Mouse (Mus musculus) lung, postnatal 4 days (tissue): ENCODE data around the gene Ssna1.

Experiments used
- DNase-seq, 2 experiments: peaks; one replicate each; pipeline ENCODE4 v3.0.0; 2021

The Ssna1 gene

DNA sequence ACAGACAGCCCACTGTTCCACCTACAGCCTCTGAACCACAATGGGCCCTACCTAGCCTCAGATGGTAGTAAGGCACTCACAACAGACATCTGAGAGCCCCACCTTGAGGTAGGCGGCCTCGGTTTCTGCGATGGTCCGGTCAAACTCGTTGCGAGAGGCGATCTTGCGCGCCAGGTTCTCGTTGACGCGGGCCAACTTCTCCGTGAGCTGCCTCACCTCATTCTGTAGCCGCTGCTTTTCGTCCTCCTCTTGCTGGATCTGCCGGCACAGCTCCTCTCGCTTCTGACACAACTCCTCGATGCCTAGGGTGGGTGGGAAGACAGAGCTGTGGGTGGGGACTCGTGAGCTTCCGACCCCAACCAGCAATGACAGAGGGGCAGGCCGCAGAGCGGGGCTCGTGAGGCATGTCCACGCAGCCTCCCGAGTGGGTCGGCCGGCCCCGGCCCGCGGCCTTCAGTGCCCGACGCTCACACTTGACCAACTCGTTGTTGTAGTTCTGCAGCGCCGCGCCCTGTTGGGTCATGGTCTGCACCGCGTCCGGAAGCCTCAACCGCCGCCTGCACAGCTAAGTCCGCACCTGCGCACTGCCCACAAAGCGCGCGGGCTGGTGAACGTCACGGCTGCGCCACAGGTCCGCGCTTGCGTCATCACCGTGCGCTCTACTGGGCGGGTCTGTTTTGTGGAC is at the start of gene Ssna1, which contains the start of gene Anapc2:
Gene Ssna1 (minus strand): TSS at position 612 of the 685 bp plus-strand sequence.
Gene Anapc2 (plus strand): TSS at position 652 of the 685 bp plus-strand sequence.
- DNase-seq: peak; percentile 98 to 99

DNA sequence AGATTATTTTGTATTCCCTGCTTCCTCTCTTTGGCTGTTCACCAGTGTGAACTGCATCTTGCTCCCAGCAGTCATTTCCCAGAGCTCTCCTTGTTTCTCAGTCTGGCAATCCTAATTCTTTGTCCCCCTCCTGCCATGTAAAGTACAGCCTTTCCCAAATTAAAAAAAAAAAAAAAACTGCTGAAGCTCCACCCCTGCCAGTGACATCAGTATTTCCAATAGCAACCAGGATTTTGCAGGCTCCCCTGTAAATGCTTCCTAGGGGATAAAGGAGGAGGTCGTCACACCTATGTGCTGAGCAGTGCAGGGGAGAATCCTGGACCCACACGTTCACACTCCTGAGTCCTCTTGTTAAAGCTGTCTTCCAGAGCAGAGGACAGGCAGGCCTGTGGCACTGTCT is 47.8 kb upstream of the Ssna1 start:
- no peak for DNase-seq

DNA sequence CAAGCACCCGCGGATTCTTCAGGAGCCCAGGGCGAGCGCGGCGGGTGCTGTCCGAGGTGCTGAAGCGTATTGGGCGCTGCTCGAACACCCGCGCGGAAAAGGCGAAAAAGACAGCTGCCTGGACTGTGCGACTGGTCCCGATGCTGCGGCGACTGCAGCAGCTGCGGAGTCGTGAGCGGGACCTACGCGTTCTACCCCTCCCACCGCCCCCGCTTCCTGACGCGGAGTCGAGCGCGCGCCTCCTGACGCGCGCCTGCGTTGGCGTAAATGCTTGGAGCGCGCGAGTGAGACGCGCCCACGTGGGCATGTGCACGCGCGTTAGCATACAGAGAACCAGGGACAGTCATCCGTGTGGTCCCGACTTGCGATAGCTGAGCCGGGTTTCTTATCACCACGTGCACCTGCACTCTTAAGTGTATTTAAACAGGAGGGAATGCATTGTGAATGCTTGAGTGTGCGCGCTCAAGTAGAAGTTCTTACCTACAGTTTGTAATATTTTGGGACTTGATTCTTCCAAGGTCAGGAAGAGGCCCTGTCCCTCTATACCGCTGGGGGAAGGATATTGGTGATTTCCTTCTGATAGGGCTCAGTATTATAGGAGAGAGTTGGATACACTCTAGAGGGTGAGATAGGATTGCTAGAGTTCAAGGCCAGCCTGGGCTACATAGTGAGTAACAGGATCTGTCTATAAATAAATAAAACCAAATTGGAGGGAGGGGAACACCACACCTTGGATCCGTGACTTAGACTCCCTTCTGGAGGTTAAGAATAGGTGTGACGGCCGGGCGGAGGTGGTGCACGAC is 46.9 kb upstream of the Ssna1 start, which contains the start of gene Grin1:
Gene Grin1 (minus strand): TSS at position 217 of the 803 bp plus-strand sequence.
- DNase-seq: peak; percentile 66 to 68

DNA sequence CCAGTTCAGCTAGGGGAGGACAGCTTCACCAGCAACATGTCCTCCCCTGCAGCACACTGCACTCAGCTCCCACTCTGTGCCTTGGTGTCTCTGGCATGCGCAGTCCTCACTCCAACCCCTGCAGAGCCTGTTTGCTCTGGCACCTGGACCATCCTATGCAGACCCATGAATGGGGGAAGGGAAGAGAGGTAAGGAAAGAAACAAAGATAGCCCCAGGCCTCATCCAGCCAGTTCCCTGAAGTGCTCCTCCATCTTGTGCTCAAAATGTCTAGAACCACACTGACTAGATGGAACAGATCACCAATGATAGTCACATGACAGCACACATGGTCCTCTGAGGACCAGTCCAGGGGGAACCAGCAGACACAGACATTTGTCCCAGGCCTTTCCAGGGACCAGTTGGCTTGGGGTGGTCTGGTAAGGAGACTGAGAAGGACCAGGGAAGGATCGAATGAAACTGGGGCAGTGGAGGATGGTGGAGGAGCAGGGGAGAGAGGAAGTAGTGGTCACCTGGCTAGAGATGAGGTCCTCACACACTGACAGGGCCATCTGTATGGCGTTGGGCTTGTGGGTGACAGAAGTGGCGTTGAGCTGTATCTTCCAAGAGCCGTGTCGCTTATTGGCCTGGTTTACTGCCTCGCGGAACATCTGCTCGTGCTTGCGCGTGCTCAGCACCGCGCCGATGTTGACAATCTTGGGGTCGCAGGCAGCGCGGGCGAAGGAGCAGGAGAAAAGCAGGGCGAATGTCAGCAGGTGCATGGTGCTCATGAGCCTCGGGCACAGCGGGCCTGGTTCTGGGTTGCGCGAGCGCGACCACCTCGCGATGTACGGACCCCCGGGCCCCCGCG is 46.1 kb upstream of the Ssna1 start:
- DNase-seq: no peak

DNA sequence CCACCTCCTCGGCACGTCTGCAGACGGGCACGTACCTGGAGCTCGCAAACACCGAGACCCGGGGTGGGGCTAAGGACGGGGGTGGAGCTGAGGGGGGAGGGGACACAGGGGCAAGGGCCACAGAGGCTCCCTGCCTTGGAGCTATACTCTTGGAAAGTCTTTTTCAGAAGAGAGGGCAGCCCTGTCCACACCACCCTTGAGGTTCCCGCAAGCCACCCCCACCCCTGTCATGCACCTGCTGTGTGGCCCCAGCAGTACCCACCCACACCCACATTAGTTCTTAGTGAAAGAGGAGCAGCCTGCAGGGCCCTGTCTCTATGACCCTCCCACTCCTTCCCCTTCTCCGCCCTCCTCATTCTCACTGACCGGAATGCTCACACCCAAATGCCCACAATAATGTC is 39.3 kb upstream of the Ssna1 start:
- DNase-seq: no peak

DNA sequence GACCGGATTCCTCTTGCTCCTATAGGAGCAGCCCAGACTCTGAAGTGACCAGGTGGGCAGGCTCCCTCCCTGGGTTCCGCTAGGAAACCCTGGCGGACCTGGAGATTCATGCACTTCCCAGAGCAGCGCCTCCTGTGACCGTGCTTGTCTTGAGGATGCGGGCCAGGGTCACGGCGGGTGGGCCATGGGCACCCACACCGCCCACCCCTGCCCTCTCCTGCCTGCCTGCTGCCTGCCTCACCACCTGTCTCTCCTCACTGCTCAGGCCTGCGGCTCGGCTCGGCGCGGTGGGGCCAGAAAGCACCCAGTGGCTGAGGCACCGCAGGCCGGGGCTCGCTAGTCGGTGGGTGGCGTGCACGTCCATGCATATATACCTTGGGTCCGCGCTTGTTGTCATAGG is 38.7 kb upstream of the Ssna1 start:
- DNase-seq: no peak

DNA sequence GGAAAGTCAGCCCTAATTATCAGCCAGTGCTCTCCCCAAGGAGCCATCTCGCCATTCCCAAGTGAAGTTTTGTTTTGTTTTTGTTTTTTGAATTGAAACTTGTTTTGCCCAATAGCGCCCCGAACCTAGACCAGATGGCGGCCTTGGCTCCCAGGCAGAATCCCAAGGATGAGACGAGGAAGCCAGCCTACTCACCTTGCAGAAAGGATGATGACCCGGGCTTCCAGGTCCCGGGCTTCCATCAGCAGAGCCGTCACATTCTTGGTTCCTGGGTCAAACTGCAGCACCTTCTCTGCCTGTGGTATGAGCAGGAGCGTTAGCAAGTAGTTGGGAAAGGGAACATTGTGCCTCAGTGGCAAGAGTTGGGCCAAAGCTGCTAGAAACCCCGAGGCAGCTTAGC is 37.9 kb upstream of the Ssna1 start:
- no peak for DNase-seq

DNA sequence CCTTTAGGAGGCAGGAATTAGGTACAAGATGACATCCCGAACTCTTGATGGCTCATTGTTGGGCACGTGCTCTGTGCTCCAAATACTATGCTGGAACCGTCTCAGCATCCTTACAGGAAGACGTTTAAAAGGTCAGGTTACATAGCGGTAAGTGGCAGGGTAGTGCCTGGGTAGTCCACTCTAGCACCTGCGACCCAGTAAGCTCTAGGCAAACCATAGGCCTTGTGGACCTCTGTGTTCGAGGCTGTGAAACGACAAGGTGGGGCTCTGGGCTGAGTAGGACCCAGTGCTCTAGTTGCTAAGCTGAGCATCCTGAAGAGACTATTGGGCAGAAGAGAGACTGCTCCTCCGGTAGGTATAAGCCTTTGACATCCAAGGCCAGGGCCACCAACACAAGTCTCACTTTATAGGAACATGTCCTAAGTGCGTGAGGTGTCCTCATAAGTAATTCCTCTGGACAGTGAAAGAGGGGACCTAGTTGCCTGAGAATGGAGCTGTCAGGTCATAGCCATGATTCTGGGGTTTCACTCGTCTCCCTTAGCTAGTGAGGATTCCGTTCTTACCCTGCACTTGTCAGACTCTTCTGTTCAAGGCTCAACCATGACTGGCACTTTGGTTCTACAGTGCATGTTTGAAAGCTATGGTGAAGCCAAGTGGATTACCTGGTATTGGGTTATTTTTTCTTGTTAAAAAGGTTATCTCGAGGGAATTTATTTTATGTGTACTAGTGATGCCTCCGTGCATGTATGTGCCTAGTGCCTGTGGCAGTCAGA is 33.5 kb upstream of the Ssna1 start:
- no peak for DNase-seq

DNA sequence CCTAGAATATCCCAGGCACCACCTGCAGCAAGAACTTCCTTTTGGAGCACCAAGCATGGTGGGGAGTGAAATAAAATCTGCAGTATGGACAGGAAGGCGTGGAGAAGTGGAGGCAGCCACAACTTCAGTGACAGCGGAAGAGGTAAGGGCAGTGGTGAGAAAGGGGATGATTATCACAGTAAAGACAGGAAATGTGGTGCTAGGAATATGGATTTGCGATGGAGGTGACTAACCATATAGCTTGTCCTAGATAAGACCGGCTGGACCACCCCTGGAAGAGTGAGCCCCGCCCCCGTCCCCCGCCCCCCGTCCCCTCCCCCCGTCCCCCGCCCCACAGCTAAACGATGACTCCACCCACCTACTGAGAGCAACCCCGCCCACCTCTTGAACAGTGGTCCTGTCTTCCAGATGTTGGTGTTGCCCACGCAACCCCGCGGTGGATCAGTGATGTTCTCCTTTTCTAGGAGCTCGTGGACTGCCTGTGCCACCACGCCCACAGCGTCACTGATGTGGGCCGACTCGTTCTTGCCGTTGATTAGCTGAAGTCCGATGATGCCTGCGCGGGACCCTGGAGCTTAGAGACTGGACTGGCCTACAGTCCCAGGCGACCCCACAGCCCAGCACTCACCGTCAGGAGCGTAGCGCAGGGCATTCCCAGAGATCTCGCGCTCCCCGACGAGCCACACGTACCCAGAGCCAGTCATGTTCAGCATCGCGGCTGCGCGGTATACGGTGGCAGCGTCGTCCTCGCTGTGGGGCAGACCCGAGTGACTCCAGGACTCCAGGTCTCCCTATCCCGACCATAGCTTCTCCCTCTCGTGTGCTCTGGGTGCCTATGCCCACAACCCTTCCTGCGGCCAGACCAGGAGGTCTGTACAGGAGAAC is 32.7 kb upstream of the Ssna1 start:
- DNase-seq: peak; percentile 28 to 49

DNA sequence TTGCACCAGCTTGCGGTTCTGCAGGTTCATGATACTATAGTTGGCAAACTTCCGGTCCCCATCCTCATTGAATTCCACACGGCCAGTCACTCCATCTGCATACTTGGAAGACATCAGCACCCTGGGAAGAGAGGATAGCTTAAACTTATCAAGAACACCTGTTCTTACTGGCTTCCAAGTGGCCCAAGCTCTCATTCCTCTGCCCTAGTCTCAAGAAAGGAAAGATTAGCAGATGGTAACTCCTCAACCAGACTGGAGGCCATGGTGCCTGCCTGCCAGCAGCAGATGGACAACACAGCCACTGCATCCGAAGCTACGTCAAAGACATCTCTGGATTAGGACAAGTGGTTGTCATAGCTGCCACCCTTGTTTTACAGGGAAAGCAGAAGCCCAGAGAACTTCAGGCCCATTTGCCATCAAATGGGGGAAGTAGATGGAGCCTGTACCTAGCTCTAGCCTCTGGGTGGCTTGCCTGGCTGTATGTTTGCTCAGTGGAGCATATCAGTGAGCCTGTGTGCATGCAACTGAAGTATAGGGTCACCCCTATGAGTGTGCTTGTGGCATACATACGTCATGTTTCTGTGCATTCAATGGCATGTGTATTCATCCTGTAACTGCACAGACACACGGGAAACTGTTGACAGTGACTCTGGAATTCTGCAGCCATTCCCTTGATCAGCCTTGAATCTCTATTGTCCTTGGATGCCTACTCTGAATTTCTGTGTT is 31.9 kb upstream of the Ssna1 start:
- no peak for DNase-seq

DNA sequence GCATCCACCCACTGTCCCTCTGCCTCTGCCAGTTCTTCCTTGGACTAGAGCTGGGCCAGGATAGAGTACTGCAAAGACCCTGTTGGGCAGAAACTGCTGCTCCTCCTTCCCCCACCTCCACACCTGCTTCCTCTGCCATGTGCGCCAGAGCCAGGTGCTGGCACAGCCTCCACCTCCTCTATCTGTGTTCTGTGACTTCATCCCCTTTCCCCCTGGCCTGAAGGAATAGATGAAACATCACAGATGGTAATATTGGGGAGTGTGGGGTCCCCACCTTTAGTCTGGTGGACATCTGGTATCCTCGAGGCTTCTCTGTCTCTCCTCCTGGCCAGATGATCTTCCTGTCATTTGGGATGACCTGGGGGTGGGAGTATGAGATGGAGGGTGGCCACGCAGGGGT is 31.2 kb upstream of the Ssna1 start:
- no peak for DNase-seq

DNA sequence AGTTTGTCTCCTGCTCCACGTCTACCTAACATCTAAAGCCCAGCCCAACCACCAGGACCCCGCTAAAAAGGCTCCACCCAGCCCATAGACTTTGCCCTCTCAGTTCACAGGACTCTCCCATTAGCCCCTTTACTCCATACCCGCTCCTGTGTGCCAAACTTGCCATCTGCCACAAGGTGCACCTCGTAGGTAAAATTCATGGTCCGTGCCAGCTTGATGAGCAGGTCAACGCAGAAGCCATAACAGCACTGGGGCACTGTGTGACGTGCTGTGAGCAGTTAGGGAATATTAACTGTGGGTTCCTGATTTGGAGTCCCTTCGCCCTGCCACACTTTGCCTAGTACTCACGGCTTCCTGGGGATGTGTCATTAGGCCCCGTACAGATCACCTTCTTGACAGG is 25.8 kb upstream of the Ssna1 start:
- no peak for DNase-seq

DNA sequence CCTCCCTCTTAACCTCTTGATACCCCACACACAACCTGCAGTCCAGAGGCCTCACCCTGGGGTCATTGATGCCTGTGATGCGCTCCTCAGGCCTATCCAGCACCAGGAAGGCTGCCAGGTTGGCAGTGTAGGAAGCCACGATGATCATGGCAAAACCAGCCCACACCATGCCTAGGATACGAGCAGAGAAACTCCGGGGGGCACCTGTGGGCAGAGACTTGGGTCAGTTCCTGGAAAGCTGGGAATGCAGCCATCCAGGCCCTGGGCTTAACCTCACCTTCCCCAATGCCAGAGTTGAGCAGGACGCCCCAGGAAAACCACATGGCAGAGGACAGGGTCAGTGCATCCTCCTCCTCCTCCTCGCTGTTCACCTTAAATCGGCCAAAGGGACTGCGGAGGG is 24.9 kb upstream of the Ssna1 start:
- DNase-seq: no peak

DNA sequence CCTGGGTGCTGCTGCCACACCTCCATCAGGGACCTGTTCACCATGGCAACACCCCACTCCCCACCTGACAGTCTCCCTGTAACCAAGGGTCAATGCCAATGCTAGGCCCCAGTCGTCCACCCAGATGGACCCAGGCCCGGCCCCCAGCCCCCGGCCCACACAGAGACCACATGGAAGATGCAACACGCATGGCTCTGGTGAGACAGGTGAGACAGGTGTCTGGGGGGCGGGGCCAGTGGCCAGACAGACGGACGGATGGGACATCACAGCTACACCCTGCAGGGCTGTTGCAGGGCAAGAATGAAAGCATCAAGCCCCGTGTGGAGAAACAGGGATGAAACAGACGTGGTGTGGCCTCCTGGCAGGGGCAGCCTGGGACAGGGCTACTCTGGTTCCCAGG is 21.5 kb upstream of the Ssna1 start:
- DNase-seq: no peak

DNA sequence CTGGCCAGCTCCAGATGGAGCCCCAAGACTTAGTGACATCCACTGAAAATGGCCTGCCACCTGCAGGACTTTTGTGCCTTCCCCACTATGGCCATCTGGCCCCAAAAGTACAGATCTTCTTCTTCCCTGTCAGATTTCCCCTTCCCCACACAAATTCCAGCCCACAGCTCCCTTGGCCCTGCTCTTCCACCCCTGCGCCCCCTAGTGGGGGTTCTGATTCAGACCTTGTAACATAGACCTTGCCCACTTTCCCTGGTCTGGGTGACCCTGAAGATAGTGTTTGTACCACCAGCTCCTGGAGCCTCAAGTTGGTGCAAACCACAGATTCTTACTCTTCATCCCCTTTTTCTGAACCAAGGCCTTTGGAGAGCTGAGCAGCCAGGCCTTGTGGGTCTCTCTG is 20.6 kb upstream of the Ssna1 start:
- peak; percentile 67 to 82 for DNase-seq

DNA sequence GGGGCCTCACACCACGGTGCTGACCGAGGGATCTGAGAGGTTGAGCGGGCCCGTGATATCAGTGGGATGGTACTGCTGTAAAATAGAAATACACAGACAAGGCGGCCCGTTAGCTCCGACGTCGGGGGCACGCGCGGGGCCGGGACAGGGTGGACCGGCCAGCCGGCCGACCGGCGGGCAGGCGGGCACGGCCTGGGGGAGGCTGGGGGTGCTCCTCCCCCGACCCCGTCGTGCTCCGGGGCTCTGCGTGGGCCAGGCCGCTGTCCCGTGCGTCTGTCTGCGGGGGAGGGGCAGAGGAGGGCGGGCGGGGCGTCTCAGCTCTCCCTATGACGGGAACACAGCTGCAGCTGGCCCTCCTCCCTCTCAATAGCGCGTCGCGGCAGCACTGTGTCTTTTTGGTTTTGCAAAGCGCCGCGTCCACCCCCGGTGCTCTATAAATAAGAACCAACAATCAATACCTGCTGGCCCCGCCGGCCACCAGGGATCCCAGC is 19.9 kb upstream of the Ssna1 start:
- peak; percentile 22 to 47 for DNase-seq

DNA sequence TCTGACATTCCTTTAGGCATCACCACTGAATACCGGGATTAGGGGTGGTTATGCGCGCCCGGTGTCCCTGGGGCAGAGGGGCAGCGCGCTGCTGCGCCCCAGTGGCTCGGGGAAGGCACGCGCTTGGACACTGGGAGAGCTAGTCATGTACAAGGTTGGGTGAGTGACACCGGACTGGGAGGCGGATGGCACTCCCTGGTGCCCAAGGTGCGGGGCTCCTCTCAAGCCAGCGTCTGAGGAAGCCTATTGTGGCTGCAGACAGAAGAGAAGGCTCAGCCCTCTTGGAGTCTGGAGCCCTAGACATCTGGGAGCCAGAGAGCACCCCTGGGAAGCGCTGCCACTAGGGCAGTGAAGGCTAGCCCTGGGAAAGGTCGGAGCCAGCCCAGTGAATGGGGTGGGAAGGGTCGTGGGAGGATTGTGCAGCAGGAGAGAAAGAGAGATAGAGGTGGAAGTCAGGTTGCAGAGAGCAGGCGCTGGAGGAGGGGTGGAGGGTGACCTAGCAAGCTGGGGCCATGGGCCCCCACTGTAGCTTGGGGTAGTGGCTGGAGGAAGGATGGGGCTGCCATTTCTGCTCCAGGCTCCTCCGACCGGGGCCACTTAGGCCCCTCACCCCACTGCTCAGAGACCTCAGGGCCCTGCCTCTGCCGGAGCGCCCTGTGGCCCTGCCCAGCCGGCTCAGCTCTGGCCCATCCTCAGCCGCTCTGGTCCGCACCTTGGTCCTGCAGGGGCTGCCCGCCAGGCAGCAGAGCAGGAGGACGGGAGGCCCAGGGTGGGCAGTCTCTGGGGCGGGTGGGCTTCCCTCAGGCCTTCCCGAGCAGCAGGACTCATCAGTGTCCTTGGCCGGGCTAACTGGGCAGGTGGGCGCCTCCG is 19.2 kb upstream of the Ssna1 start:
- DNase-seq: peak in 1 of 2 experiments; percentile 25

DNA sequence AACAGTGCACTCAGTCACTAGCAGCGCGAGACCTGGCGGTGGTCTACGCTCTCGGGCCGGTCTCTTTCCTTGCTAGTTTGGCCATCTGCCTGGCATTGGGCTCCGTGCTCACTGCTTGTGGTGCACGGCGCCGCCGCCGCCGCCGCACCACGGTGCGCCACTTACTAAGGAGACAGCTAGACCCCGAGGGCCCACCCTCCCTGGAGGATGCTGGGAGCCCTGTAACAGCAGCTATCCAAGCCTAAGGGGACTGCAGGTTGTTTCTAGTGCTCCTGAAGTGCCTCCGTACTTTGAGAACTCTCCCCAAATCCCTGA is 18.5 kb upstream of the Ssna1 start:
- peak; percentile 20 to 47 for DNase-seq

DNA sequence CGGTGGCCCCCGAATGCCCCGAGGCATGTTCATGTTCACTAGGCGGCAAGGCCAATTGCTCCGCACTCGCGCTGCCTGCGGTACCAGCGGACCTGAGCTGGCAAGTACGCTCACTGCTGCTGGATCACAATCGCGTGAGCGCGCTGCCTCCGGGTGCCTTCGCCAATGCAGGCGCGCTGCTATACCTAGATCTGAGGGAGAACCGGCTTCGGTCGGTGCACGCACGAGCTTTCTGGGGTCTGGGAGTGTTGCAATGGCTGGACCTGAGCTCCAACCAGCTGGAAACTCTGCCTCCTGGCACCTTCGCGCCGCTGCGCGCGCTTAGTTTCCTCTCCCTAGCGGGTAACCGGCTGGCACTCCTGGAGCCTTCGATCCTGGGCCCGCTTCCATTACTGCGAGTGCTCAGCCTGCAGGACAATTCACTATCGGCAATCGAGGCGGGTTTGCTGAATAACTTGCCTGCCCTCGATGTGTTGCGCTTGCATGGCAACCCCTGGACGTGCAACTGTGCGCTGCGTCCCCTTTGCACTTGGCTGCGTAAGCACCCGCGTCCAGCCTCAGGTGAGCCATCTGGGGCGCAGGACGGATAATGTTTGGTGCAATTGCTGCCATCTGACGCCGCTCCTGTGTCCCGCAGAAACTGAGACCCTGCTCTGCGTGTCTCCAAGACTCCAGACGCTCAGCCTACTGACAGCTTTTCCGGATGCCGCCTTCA is 18.0 kb upstream of the Ssna1 start:
- DNase-seq: peak in 1 of 2 experiments; percentile 17
